Mouse (Mus musculus) heart, embryonic 10.5 days (tissue): ENCODE data around the gene Gm20532. TPM values are rescaled to one million over a fixed set of nuclear protein-coding genes. Genes with fewer than 3 reads are reported as not detected.

Source experiments
- DNase-seq: peaks from one replicate; pipeline ENCODE4 v3.0.0-alpha.2; 2017; ENCODE audit warnings: low spot score
- H3K27ac ChIP-seq: fragments of 300-500 bp; sonication (generic); 2 replicates; pipeline ENCODE4 v1.5.1; 2016; ENCODE audit warnings: mild to moderate bottlenecking
- H3K27me3 ChIP-seq: fragments of 300-500 bp; sonication (generic); 2 replicates; pipeline ENCODE4 v1.6.1; 2016; ENCODE audit warnings: mild to moderate bottlenecking; ENCODE audit not compliant: poor library complexity, insufficient read depth, severe bottlenecking
- H3K36me3 ChIP-seq: fragments of 300-500 bp; sonication (generic); 2 replicates; pipeline ENCODE4 v1.6.1; 2016; ENCODE audit warnings: mild to moderate bottlenecking, moderate library complexity
- H3K4me1 ChIP-seq: fragments of 300-500 bp; sonication (generic); 2 replicates; pipeline ENCODE4 v1.6.1; 2016; ENCODE audit warnings: mild to moderate bottlenecking
- H3K4me3 ChIP-seq: fragments of 300-500 bp; sonication (generic); 2 replicates; pipeline ENCODE4 v1.5.1; 2016; ENCODE audit warnings: mild to moderate bottlenecking, moderate library complexity
- H3K9me3 ChIP-seq: fragments of 300-500 bp; sonication (generic); 2 replicates; pipeline ENCODE4 v1.6.1; 2016; ENCODE audit warnings: mild to moderate bottlenecking, moderate library complexity
- WGBS: fragments of 180-500 bp; shearing (Covaris S2); methylation state at CpG from one replicate; pipeline ENCODE4 v1.1.7; 2016; 5-methylcytosine and 5-hydroxymethylcytosine counted together
- polyA plus RNA-seq: library from polyadenylated mRNA; unstranded; fragments of >200 nt; fragmentation: Nextera tagmentation; extraction: Ambion mirVana; gene quantifications from 2 replicates; pipeline ENCODE4 v1.2.1, GENCODE M21; 2016

Gm20532 gene
- polyA plus RNA-seq = not detected in 2 replicates

- under 1% methylated on average over 63 of the region's 65 CpGs for WGBS
- peaks cover 31% of the 10 kb centered on the region for H3K36me3 ChIP-seq
- H3K27ac ChIP-seq = peak within 1 kb of the TSS; percentile 91
- H3K27me3 ChIP-seq = peaks cover 9% of the 10 kb centered on the region; the same call in 1 of the 2 replicates
- DNase-seq = peak; percentile 88
- H3K4me3 ChIP-seq = peak within 1 kb of the TSS; percentile 83
- H3K9me3 ChIP-seq = no peaks in the 10 kb centered on the region
- peaks cover 59% of the 10 kb centered on the region for H3K4me1 ChIP-seq
Observed at GRCm38 (mm10) chr2:26586294-26587043, at the start of gene Gm20532. Gene Gm20532, plus strand, starts transcription at chr2:26586639.

DNA sequence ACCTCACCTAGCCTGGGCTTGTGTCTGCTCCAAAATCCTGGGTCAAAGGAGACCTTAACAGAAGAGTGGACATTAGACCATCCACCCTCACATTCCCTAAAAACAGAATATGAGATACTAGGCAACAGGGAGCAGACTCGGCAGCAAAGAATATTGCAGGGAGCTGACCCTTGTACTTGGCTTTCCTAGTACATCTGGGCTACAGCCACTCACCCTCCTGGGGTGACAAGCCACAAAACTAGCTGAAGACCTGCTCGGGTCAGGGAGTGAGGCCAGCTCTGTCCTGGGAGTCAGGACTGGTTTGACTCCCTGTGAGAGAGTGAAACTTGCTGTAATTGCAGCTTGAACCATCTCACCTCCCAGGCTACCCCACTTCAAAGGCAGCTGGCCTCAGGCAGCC is 46.9 kb upstream of the Gm20532 start:
- H3K9me3 ChIP-seq = no peaks in the 10 kb centered on the region
- H3K4me3 ChIP-seq = no peak overlapping the region
- H3K27me3 ChIP-seq = no peaks in the 10 kb centered on the region; the same call in none of the 2 replicates
- WGBS = 49% methylated on average over 2 of the region's 2 CpGs
- H3K36me3 ChIP-seq = no peaks in the 10 kb centered on the region
- DNase-seq = no peak
- H3K27ac ChIP-seq = no peak overlapping the region
- peaks cover 54% of the 10 kb centered on the region for H3K4me1 ChIP-seq

DNA sequence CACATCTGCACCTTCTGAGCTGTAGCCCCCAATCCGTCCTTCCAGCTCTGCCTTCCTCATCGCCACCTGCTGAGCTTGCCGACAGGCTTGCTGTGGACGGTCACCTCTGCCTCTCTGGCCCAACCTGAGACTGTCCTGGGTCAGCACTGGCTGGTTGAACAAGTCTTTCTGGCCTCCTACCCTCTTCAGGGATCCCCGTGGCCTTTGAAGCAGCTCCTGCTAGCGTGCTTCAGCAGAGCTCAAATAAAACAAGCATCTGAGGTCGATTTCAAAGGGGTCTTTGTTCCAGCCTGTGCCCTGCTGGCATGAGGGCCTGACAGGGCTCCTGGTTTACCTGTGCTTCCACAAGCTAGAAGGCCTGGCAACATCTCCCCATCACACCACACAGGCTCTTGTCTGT is 45.7 kb upstream of the Gm20532 start:
- DNase-seq = no peak
- 48% methylated on average over 7 of the region's 7 CpGs for WGBS
- Histone ChIP-seq H3K27ac (peak overlapping the region; percentile 42; the same call in 1 of the 2 replicates), H3K4me3 (no peak overlapping the region), H3K36me3 (no peaks in the 10 kb centered on the region), H3K4me1 (peaks cover 46% of the 10 kb centered on the region), H3K9me3 (no peaks in the 10 kb centered on the region), H3K27me3 (no peaks in the 10 kb centered on the region; the same call in none of the 2 replicates)

DNA sequence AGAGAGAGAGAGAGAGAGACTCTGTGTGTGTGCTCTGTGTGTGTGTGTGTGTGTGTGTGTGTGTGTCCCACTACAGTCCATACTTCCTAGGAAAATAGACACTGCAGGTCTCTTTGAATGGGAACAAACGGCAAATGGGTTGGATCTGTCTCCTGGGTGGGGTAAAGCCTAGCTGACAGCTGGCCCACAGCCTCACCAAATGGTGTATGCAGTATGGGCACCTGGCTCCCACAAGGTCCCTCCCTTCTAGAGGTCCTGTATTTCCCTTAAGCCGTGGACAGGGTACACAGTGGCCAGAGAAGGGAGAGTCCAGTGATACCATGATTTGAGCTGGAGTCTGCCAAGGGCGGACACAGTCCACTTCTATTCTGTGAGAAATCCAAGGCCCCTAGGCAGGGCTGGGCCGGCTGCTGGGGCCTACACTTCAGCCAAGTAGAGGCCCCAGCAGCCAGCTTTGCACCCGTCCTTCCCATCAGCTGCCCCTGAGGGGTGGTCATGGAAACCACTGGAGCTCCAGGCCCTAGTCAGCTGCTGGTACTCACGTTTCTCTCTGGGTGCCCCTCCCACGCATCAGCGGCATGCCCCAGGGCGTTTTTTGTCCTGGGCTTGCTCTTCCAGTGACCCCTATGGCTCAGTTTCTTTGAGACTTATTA is 45.1 kb upstream of the Gm20532 start:
- 44% methylated on average over 9 of the region's 9 CpGs for WGBS
- Histone ChIP-seq H3K4me3 (no peak overlapping the region), H3K9me3 (no peaks in the 10 kb centered on the region), H3K36me3 (no peaks in the 10 kb centered on the region), H3K27ac (peak overlapping the region; percentile 10; the same call in 1 of the 2 replicates), H3K27me3 (no peaks in the 10 kb centered on the region; the same call in none of the 2 replicates), H3K4me1 (peaks cover 40% of the 10 kb centered on the region)
- DNase-seq = no peak

GRCm38 (mm10) chr2:26543155-26543554 is 43.3 kb upstream of the Gm20532 start:
- no peak overlapping the region for H3K4me3 ChIP-seq
- peaks cover 47% of the 10 kb centered on the region for H3K4me1 ChIP-seq
- no peaks in the 10 kb centered on the region for H3K36me3 ChIP-seq
- H3K9me3 ChIP-seq = no peaks in the 10 kb centered on the region
- DNase-seq = no peak
- WGBS = 65% methylated on average over 4 of the region's 4 CpGs
- no peaks in the 10 kb centered on the region; the same call in none of the 2 replicates for H3K27me3 ChIP-seq
- peak overlapping the region; percentile 24; the same call in 1 of the 2 replicates for H3K27ac ChIP-seq

DNA sequence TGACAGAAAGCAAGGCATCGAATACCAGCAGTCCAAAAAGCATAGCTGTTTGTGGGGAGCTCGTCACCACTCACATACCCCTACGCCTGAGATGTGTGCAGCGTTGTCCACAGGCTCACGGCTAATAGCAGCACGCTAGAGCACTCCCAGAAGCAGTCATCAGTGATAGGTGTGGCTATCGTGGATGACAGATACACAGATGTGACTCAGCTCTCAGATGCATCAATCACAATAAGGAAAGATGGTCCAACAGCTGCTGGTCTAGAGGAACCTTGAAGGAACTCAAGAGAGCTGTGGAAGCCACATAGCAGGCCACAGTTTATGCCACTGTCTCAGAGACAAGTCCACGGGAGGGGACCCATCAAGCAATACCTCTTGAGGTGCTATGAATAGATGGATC is 42.7 kb upstream of the Gm20532 start:
- Histone ChIP-seq H3K4me3 (no peak overlapping the region), H3K27ac (0 out of 2 replicates have a peak overlapping the region, but pooled peaks have one; percentile 13), H3K4me1 (peaks cover 41% of the 10 kb centered on the region), H3K27me3 (no peaks in the 10 kb centered on the region; the same call in none of the 2 replicates), H3K9me3 (no peaks in the 10 kb centered on the region), H3K36me3 (no peaks in the 10 kb centered on the region)
- WGBS = 67% methylated on average over 8 of the region's 8 CpGs
- no peak for DNase-seq

DNA sequence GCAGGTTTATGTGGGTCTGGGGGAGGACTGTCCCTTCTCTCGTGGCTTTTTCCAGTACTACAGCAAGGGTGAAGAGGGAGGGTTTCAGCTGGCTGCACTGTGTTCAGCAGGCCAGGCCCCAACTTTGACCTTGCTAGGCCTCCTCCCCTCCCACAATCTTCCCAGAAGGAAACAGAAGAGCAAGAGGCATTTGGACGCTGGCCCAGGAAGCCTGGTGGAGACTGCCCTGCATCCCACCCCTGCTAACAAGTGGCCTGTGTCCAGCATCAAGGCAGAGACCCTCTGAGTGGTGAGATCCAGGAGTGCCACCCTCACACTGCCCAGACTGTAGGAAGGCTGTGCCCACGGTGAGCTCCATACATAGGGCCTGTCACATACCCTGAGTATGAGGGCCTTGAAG is 42.2 kb upstream of the Gm20532 start:
- DNase-seq = no peak
- no peaks in the 10 kb centered on the region; the same call in none of the 2 replicates for H3K27me3 ChIP-seq
- no peak overlapping the region for H3K4me3 ChIP-seq
- peaks cover 38% of the 10 kb centered on the region for H3K4me1 ChIP-seq
- H3K27ac ChIP-seq = peak overlapping the region; percentile 13; the same call in 1 of the 2 replicates
- no peaks in the 10 kb centered on the region for H3K36me3 ChIP-seq
- 50% methylated on average over 3 of the region's 3 CpGs for WGBS
- H3K9me3 ChIP-seq = no peaks in the 10 kb centered on the region

DNA sequence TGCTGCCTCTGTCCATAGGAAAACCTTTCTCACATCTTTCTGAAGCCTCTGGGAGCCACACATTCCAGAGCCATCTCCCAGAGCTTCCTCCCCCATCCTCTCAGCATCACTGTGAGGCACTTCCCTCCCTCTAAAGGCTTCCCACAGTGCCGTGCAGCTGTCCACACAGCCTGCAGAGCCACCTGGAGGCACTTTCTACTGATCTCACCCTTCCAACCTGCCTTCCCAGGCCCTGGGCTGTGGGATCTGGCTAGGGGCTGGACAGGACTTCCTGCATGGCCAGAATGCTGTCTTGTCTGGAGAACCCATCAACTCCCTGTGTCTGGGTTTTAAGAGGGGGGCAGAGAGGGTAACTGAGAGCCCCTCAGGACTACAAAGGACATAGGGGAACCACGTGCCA is 39.0 kb upstream of the Gm20532 start:
- peaks cover 51% of the 10 kb centered on the region for H3K4me1 ChIP-seq
- WGBS = 30% methylated on average over 2 of the region's 2 CpGs

DNA sequence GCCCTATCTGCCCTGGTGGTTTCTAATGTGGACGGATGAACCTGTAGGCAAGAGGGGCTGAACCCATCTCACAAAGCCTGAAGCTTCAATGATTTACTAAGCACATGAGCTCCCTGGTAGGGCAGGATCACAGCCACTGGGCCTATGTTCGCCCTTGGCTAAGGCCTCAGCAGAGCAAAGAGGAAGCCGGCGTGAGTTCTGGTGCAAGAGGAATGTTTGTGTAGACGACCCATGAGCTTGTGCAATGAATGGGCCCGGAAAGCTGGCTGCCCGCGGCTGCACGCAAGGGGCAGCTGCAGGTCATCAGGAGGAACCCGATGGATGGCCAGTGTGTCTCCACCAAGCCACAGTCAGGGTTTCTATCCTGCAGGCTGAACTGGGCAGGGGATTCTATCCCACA is 36.6 kb upstream of the Gm20532 start:
- 0 out of 2 replicates have a peak overlapping the region, but pooled peaks have one; percentile 31 for H3K27ac ChIP-seq
- no peaks in the 10 kb centered on the region for H3K36me3 ChIP-seq
- H3K4me3 ChIP-seq = no peak overlapping the region
- no peaks in the 10 kb centered on the region for H3K9me3 ChIP-seq
- 64% methylated on average over 10 of the region's 10 CpGs for WGBS
- DNase-seq = no peak
- H3K4me1 ChIP-seq = peaks cover 37% of the 10 kb centered on the region
- H3K27me3 ChIP-seq = peaks cover 15% of the 10 kb centered on the region

More for the DNA sequence above, 39.0 kb upstream of the Gm20532 start:
- Histone ChIP-seq H3K4me3 (no peak overlapping the region), H3K27me3 (peaks cover 5% of the 10 kb centered on the region), H3K27ac (0 out of 2 replicates have a peak overlapping the region, but pooled peaks have one; percentile 10), H3K9me3 (no peaks in the 10 kb centered on the region), H3K36me3 (no peaks in the 10 kb centered on the region)
- no peak for DNase-seq

GRCm38 (mm10) chr2:26550205-26550604 is 36.2 kb upstream of the Gm20532 start:
- no peak overlapping the region for H3K4me3 ChIP-seq
- peak overlapping the region; percentile 31; the same call in 1 of the 2 replicates for H3K27ac ChIP-seq
- H3K9me3 ChIP-seq = no peaks in the 10 kb centered on the region
- 50% methylated on average over 3 of the region's 3 CpGs for WGBS
- H3K4me1 ChIP-seq = peaks cover 40% of the 10 kb centered on the region
- no peak for DNase-seq
- no peaks in the 10 kb centered on the region for H3K36me3 ChIP-seq
- H3K27me3 ChIP-seq = peaks cover 18% of the 10 kb centered on the region

DNA sequence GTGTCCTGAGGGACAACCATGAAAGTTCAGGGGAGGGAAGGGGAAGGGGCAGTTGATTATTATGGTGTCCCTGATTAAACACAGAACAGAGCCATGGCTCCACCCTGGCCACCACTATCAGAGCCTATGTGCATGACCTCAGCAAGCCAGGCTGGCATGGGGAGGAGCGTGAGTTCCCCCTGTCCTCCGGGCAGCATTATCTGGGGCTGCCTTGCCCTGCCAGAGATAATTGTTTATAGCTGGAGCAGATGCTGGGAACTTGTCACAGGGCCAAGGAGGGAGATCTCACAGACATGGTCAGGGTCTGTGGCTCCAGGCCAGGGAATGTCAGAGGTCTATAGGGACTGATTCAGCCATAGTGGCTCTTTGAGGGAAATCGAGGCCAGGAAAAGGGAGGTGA is 35.7 kb upstream of the Gm20532 start:
- peaks cover 18% of the 10 kb centered on the region for H3K27me3 ChIP-seq
- no peak overlapping the region for H3K27ac ChIP-seq
- peaks cover 40% of the 10 kb centered on the region for H3K4me1 ChIP-seq
- H3K4me3 ChIP-seq = no peak overlapping the region
- no peak for DNase-seq
- H3K9me3 ChIP-seq = no peaks in the 10 kb centered on the region
- 47% methylated on average over 3 of the region's 3 CpGs for WGBS
- H3K36me3 ChIP-seq = no peaks in the 10 kb centered on the region

- H3K36me3 ChIP-seq = no peaks in the 10 kb centered on the region
- no peaks in the 10 kb centered on the region for H3K9me3 ChIP-seq
- WGBS = 76% methylated on average over 8 of the region's 8 CpGs
- H3K27me3 ChIP-seq = peaks cover 18% of the 10 kb centered on the region
- H3K27ac ChIP-seq = peak overlapping the region; percentile 56; the same call in 1 of the 2 replicates
- no peak for DNase-seq
- peaks cover 47% of the 10 kb centered on the region for H3K4me1 ChIP-seq
- H3K4me3 ChIP-seq = no peak overlapping the region
Observed at GRCm38 (mm10) chr2:26551446-26551845, 35.0 kb upstream of the Gm20532 start.

DNA sequence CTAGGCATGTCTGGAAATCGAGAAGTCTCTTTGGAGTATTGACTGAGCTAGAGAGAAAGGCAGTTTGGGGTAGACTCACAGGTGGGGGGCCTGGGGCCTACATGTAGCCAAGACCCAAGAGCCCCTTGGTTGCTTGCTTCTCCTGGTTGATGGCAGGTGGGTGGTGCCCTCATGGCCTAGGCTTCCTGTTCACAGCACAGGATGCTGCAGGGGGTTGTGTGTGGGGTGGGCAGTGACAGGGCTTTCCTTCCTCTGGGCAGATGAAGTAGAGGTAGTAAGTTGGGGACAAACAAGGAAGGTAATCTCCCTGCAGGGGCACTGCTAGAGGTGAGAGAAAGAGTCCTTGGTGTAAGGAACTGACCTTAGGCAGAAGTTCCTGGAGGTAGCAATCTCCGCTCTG is 34.4 kb upstream of the Gm20532 start:
- H3K27me3 ChIP-seq = peaks cover 18% of the 10 kb centered on the region
- no peaks in the 10 kb centered on the region for H3K36me3 ChIP-seq
- peaks cover 51% of the 10 kb centered on the region for H3K4me1 ChIP-seq
- no peak overlapping the region for H3K4me3 ChIP-seq
- H3K27ac ChIP-seq = no peak overlapping the region
- WGBS = 93% methylated on average over 2 of the region's 2 CpGs
- no peaks in the 10 kb centered on the region for H3K9me3 ChIP-seq
- no peak for DNase-seq
